Mouse (Mus musculus) ovary, postnatal 36 days (tissue): ENCODE results near the gene Stum.
A peak's percentile ranks its signal among the peaks of the same experiment; 100 is the strongest.
"Not testable (repeated sequence)": the region's sequence is repeated elsewhere in the genome, so short reads cannot be mapped to it uniquely, and the experiment has no call there.

ENCODE experiments used
- DNase-seq: peaks from one replicate; pipeline ENCODE4 v3.0.0; 2022; ENCODE audit warnings: low spot score, mixed read lengths

Stum gene

DNA sequence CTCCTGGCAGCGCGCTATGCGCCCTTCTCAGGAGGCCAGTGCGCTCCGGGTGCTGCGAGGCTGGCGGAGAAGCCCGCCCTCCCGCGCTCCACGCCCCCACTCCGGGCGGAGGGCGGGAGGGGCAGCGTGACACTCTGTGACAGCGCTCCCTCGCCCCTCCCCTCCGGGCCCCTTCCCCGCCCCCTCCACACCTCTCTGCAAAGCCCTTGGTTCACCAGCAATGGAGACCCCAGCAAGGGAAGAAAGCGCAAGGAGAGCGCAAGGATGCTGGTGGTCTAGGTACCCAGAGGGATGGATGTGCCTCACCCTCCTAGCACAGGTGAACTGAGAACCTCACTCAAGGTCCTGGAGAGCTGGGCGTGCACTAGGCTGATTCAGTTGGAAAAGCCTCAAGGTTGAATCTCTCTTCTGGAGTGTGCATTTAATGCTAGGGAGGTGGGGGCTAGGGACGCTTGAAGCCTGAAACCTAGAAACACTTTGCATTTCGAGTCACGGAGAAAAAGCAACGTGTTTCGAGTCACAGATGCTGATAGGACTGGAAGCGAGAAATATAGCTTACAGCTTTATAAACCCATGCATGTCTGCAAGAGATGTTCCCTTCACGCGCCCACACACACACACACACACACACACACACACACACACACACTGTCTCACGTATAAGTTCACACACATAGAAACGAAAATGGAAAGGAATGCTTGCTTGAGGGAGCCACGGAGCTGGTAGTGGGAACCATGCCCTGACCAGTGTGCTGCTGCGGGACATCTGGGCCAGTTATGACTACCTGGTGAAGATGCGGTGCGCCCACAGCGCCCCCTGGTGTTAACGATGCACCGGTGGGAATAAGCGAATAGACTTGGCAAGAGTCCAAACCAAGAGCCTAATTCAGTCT, at the start of gene Stum:
Gene Stum (minus strand): TSS at position 106 of the 893 bp plus-strand sequence.
- DNase-seq: peak; percentile 74

DNA sequence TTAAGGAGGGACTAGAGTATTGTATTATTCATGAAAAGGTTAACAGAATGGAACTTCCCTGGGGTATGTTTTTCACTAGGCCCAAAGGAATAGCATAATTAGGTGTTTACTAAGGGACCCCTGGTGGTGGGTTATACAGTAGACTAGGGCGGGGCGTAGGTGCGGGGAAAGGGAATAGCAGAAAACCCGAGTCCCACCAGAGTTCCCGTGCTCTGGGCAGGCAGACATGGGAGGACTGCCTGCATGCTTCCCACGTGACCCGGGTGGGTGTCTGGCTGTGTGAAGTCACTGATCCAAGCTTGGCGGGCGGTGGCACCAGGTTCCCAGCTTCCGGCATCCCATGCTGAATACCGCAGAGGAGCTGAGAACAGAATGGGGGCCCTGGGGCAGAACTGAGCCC, 49.4 kb upstream of the Stum start:
- DNase-seq: no peak

DNA sequence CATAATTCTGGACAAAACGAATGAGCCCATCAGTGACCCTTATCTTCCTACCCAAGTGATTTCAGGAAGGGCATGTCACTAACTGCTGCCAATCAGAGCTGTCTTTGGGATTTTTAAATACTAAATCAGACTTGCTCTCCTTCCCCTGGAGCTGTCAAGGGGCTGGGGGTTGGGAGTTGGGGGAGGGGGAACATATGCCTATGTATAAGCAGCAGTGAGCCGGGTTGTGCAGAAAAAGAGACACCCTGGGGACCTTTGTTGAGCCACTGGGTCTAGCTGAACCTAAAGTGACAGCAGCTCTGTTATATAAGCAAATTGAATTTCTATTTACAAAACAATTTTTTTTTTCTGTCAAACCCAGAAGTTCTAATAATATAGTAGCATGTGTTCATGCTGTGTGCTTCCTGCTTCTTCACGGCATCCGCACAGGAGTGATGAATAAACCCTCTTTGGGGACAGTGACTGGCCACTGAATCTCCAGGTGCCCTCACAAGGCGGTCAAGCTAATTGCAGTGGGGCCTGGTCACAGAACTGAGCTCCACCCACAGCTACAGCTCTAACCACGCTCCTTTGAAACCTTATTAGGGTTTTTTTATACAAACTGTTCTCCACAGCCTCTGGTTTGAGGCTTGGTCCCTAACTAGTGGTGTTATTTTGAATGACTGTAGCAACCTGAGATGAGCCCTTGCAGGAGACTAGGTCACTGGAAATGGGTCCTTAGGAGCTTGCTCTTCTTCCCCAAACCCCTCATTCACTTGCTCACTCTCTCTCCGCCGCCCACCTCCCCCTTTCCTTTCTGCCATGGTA, 47.4 kb upstream of the Stum start:
- no peak for DNase-seq

DNA sequence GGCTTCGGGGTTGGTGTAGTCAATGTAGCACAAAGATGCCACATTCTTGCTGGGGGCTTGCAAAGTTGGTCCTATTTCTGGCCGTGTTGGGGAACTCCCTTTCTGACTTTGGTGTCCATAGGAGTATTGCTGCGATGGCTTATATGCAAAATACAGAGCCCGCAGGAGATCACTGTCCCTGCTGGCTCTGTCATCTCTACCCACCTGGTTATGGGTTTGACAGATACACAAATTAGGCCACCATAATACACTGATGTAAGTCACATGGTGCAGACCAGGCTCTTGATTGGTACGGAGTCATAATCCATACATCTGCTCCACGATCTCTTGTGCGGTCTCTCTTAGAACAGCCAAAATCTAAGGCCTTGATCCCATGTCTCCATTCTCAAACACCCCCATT, 46.5 kb upstream of the Stum start:
- DNase-seq: no peak

DNA sequence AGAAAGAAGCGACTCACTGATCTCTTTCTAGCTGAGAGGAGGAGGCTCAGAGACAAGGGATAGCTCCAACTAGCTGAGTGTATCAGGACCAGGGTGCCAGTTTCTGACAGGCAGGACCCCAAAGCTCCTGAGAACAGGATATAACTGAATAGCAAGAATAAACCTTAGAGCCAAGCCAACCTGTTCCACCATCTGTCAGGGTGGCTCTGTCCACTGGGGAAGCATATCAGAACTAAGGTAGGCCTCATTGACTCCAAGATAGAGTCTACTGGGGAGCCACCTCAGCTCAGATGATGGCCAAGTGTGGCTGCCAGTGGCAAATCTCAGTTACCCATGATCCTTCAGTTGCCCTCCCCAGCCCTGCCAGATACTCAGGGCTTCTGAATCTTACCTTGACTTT, 42.0 kb upstream of the Stum start:
- DNase-seq: no peak

DNA sequence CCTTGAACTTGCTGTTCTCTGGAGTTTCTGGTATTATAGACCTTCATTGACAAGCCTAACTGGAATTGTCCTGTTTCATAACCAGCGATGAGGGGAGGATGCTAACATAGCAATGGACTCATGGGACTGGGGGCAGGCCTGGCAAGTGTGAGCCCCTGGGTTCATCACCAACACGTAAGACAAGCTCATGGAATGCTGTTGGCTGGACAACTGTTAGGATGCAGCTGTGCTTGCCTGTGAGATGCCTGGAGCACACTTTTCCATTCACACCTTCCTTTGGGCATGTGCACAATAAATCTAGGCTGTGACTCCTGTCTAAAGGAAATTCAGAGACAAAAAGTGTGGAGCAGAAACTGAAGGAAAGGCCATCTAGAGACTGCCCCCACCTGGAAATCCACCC, 40.0 kb upstream of the Stum start:
- no peak for DNase-seq

DNA sequence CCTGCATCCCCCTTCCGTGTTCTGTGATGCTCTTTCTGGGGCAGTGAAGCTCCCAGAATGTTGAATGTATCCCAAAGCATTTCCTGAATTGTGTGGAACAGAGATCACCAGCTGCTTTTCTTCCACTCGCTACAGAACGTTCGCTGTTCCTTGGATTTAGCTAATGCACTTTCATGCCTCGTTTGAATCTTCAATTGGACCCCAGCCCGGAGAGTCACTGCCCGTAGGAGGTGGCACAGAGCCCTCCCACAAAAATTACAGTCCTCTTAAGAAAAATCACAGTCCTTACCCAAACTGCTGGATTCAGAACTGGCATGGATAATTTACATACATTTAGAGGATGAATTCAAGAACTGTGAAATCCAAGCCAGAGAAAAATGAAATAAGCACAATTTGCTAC, 36.9 kb upstream of the Stum start:
- no peak for DNase-seq

DNA sequence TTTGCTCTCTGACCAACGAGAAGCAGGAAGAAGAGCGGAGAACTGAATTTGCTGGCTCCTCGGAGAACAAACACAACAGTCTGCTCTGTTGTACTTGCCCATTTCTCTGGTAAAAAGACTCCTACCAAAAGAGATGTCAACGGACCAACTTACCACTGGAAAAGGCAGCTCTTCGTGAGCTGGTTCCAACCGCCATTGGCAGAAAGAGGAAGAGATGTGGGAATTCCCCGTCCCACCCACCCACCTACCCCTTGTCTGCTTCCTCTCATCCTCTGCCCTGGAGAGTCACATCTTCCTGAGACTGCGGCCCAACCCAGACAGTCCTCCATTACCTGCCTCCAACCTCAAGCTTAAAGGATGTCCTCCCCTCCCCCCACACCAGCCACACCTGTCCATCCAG, 36.2 kb upstream of the Stum start:
- no peak for DNase-seq

DNA sequence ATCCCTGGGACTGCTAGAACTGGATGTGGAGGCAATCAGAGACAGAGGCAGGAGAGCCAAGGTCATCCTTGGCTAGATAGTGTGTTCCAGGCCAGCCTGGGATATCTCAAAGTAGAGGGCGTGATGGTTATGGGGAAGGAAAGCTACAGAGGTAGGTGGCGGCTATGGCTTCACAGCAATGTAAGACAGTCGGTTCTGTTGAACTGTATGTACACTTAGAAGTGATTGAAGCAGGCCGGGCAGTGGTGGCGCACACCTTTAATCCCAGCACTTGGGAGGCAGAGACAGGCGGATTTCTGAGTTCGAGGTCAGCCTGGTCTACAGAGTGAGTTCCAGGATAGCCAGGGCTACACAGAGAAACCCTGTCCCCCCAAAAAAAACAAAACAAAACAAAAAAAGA, 35.6 kb upstream of the Stum start:
- not testable (repeated sequence) for DNase-seq

DNA sequence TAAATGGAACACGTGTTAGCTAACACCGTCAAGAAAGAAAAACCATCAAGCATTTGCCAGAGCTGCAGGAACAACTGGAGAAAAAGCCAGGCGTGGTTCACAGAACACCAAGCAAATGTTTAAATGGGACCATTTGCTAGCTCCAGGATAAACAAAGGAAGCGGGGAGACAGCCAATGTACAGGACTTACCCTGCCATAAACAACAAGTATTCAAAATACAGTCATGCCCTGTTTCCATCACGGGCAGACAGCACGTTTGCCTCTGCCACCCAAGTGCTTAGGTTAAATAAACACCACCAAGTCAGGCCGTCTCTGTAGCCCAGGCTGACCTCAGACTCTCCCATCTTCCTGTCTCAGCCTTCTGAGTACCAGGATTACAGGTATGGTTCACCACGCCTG, 35.1 kb upstream of the Stum start:
- no peak for DNase-seq

DNA sequence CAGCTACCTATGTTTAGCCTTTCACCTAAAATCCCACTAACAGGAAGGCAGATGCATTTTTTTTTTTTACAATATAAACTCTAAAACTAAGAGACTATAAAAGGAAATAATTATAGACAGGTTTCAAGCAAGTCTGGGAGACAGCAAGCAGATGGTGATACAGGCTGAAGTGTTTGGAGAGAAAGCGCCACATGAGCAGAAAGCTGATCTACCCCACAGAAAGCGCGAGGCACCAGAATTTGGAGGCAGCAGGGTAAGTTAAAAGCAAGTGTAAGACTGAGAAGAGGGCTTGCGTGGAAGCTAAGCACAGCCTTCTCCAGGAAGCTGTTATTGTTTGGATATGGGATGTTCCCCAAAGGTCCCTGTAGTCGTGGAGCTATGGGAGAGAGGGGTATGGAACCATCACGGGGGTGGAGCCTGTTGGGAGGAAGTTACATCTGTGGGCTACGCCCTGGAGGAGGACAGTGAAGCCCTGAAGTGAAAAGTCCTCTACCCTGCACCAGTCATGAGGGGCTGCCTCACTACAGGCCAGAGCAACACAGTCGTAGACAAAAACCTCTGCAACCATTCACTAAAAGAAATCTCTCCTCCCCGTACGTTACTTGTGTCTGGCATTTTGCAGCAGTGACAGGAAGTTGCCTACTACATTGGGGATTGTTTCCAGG, 34.2 kb upstream of the Stum start:
- no peak for DNase-seq

DNA sequence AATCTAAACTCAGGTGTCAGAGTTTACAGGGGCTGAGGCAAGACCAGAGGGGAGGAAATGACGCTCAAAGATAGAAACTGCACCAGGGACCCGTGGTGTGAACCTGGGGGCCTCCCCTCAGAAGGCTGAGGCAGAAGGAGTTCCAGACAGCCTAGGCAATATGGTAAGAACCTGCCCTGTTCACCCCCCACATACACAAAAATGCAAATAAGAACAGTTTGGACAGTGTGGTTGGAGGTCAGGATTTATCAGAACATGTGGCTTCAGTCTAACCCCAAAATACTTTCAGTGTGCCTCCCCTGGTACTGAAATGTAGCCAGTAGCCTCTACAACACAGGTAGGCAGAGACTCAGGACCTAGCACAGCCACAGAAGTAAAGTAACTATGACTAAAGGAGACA, 30.8 kb upstream of the Stum start:
- DNase-seq: no peak

DNA sequence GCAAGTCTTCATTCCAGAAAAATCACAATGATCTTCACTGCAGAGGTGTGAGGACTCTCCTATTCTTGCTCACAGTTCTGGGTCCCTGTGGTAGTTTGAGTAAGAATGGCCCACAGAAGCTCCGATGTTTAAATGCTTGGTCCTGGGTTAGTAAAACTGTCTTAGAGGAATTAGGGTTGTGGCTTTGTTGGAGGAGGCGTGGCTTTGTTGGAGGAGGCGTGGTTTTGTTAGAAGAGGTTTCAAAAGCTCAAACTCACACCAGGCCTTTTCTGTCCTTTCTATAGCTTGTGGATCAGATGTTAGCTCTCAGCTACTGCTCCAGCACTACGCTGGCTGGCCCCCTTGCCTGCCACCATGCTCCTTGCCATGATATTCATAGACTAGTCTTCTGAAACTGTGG, 27.6 kb upstream of the Stum start:
- DNase-seq: no peak

DNA sequence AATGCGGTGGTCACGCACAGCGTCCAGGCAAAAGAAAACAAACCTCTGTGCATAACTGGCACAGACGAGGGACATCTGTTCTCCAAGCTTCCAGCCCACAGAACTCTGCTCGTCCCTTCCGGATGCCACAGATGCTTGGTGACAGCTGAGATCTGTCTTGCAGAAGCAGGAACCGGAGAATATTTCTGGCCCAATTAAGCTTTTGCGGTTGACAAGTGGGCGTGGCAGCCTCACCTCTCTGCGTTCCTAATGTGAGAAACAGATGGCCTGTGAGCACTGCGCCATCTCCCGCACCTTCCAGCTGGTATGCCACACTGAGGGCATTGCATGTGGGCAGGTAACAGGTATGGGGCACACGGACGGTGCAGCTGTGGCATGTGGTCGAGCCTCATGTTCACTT, 27.1 kb upstream of the Stum start:
- DNase-seq: no peak

DNA sequence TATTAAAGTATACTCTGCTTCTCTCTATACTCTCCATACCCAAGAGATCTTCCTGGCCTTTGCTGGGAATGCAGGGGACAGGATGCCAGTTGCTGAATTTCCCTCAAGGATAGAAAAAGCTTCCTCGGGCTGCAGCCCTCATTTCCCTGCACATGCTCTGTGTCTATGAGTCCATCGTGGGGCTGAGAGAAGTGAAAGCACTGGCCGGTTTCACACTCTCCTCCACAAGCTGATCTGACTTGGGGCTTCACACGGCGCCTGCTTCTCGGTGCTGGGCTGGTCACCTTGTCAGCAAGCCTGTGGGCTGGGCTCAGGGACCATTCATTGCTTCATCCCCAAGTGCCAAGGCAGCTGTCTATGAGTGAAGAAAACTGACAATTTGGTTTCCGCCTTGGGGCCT, 25.4 kb upstream of the Stum start:
- DNase-seq: no peak

DNA sequence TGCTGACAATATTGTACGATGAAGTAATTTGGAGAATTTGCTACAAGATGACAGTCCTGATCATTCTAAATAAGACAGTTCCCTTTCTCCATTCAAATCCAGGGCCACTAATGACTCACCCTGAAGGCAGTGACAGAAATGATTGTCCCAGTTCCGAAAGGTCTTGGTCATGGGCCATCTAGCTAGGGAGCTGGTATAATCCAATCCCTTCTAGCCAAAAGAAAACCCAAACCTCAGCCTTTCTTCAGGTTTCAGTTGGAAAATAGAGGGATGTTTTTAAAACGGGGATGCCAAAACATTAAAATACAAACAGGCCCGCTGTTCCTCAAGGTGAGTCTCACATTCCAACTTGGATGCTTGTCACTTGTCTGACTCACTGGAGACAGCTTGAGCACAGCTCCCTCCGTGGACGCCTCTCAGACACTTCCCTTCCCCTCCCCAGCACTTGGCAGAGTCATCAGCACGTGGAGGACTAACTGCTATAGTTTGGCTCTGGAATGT, 24.0 kb upstream of the Stum start:
- DNase-seq: no peak

DNA sequence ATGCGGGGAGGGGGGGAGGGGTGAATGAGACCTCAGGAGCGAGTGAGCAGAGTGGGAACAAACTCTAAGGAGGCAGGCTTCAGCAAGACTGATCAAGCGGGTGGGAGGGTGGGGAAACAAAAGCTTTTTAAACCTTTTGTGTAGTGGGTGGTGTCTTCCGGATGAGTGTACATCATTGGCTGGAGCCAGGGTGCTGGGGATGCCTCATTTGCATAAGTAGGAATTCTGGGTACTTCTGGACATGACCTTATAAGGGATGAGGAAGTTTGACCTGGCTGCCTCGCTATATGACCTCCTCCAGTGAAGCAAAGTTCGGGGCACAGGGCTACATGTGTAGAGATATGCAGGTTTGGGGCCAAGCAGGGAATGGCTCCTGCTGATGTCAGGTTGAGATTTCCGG, 23.0 kb upstream of the Stum start:
- DNase-seq: no peak

DNA sequence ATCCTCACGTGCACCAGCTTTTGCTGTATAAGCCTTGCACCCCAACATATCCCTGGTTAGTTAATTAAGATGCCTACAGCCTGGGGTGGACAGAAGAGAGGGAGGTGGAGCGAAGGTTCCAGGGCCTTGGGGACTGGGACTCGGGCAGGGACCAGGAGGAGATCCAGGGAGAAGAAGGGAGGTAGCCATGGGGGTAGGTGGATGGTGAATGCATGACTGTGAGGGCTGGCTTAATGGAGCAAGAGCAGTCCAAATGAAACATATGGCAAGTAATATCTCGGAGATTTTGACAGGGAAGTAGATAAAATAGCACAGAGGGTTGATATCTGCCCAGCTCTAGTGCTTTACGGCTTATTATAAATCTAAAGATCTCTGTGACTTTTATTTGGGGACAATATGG, 21.6 kb upstream of the Stum start:
- no peak for DNase-seq

DNA sequence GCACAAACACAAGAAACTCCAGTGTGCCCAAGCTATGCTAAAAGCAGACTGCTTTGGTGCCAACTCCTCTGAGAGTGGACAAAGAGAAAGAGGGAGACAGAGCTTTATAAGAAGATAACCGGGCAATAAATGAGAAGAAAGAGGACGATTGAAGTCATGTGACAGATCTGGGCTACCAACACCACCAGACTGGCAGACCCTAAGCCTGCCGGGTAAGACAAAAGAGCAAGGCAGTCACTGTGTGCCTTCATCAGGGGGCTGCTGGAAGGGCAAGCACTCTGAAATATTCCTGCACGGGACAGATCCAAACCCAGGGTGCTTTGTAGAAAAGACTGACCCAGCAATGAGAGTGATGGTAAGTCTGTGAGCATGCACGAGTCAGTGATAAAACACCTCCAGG, 20.2 kb upstream of the Stum start:
- DNase-seq: no peak

DNA sequence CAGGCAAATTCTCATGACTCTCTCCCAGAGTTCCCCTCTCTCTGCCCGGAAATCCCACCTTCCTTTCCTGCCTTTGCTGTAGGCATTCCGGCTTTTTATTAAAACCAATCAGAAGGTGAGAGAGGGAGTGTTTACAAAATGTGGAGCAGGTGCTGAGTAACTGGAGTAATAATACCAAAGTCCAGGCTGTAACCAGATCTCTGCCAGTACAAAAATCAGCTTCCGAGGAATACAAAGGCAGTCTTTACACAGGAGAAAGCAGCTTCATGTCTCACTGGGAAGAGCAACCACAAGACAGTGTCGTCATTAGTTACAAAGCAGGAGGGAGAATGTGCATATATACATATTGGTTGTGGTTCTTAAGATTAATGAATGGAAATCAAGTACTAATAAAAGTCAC, 19.3 kb upstream of the Stum start:
- DNase-seq: no peak

DNA sequence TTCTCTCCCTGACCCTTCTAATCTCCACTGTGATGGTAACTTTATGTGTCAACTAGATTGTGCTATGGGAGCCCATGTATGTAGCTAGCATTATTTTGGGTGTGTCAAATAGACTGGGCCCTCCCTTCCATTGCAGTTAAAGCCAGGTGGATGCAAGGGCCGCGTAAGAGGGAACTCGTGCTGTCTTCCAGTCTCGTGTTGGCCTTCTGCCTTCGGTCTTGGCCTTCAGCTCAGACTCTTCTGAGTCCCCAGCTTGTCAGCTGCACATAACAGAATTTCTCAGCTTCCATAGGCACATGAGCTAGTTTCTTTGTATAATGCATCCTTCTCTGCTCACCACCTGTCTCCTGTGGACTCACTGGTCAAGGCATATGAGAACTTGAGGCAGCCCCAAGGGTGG, 17.3 kb upstream of the Stum start:
- no peak for DNase-seq

DNA sequence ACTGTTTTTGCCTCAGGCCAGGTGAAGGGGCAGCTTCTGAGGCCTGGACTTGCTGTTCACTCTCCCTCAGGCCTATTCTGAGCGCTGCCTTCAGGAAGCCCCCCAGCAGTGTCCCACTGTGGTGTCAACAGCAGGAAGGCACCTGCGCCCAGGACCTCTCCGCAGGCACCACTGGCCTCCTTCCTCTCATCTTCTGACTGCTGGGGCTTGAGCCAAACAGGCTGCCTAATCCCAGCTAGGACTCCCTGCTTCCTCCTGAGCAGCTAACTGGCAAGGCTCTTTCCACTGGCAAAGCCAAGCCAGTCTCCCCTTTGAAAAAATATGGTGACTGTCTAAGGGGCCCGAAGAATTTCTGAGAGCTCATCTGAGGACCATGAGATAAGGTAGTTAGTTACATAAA, 16.9 kb upstream of the Stum start:
- DNase-seq: no peak

DNA sequence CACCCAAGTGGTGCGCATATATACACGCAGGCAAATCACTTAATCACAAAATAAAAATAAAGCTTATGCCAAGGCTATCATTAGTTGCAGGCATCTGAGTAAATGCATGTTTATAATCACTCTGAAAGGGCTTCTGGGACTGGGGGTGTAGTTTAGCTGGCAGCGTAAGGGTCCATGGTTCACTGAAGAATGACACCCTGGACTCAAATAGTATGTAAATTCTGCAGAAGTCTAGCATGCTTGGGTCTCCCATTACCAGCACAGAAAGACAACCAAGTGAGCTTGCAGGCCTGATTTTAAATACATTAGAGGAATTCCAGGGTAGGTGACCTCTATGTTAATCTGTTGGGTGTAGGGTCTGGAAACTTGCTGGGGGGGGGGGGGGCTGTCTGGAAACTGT, 16.5 kb upstream of the Stum start:
- DNase-seq: no peak
